Mouse (Mus musculus): ENCODE measurements around the gene Kirrel.
"Not testable (repeated sequence)": the region's sequence is repeated elsewhere in the genome, so short reads cannot be mapped to it uniquely, and the experiment has no call there.

The Kirrel gene

DNA sequence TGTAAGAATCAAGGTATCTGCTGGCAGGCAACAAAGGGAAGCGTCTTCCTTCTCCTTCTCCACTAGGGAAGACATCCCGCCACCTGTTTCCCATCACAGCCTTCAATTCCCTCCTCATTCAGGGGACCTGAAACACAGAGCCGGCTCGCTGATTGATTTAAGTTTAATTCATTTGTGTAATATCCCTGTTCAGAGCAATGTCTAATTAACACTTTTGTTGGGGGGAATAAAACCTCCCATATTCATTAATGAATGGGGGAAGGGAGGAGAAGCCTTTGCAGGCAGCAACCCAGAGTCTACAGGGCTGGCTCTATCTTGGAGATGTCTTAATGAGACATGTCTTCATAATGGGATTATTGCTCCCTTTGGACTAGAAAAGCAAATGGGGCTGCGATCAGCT lies 34.3 kb downstream of the Kirrel start:
- in situ Hi-C loops (cut with MboI, MseI): no loop called here

- in situ Hi-C loops (cut with MboI, MseI): no loop called here
These were observed 37.8 kb downstream of the Kirrel start for GRCm38 (mm10) chr3:87136782-87137181.

- in situ Hi-C loops (cut with MboI, MseI): no loop called here
These were observed 39.6 kb downstream of the Kirrel start for GRCm38 (mm10) chr3:87134951-87135350.

- in situ Hi-C loops (cut with MboI, MseI): no loop called here
These were observed 42.7 kb downstream of the Kirrel start for GRCm38 (mm10) chr3:87131694-87132347.

DNA sequence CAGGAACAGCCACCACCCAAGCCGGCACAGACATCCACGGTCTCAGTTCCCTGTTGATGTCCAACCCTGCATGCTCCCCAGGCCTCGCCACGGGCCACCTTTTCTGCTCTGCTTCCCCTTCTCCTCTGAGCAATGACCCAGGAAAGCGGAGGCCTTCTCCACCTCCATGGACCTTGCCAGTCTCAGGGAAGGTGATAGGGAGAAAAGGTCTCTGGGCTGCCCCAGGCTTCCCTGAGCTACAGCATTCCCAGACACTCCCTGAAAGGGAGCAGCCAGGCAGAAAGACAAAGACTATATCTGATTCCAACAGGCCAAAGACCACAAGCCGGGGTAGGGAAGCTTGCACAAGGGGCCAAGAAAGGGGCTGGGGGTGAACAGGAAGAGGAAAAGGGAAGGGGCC lies 43.6 kb downstream of the Kirrel start:
- in situ Hi-C loops (cut with MboI, MseI): no loop called here

GRCm38 (mm10) chr3:87123795-87124194 lies 50.8 kb downstream of the Kirrel start:
- in situ Hi-C loops (cut with MboI, MseI): no loop called here

DNA sequence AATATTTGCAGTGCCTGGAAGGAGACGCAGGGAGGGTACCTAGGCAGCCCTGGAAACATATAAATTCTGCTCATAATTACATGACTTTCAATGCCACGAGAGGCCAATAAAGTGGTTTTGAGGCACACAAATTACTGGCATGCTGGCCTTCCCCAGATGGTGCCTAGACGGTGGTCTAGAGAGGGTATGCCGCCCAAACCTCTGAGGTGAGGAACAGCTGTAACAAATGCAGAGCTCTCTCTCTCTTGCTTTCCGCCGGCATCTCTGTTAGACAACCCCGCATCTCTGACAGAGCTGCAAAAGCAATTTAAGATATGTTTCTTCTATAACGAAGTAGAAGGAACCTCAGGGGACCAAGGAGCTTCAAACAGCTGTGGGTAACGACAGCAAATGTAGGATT lies 56.3 kb downstream of the Kirrel start:
- in situ Hi-C loops (cut with MboI, MseI): no loop called here

GRCm38 (mm10) chr3:87117632-87118031 lies 56.9 kb downstream of the Kirrel start:
- in situ Hi-C loops (cut with MboI, MseI): no loop called here

DNA sequence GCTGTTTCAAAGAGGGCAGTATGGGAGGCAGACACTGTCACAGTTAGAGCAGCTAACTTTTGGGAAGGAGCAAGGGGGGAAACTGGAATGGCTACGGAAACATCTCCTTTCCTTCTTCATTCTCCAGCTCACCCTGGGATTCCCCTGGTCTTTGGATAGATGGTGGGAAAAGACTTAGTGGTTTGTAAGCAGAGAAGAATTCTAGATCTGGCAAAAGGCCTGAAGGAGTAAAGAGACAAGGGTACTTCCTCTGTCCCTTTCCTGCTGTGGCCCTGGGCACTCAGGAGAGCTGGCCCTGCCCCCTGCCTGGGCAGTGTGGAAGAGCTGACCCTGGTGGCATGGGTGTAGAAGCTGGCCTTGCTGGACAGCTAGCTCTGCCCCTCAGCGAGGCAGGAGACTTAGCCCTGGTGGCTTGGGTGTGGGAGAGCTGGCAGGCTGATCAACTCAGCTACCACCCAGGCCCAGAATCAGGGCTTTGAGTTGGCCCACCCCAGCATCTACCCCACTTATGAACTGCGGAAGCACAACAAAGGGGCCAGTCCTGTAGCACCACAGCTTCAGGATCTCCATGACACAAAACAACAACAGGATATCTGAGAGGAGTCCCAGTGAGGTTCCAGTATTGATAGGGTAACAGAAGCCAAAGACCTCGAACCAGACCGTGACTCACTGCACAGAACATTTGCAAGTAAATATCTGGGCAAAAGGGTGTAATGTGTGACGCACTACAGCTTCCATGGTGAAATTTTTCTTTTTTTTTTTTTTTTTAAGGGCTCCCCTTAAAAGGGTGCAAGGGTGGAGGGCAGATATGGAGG lies 58.6 kb downstream of the Kirrel start:
- in situ Hi-C loops (cut with MboI, MseI): no loop called here

DNA sequence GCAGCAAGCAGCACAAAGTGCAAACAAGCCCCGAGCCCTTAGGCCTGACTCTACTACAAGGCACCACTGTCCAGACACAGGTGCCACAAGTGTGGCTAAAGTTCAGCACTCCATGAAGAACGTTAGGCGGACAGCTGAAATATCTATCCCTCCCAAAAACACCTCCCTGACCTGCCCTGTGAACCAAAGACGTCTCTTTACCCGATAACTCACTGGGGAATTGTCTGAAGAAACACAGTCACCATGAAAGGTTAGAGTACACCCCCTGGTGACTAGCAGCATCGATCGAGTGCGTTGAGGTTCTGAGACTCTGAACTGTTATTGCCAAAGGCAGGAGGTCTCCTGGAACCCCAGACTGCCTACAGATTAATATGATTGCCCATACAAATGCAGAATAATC lies 59.3 kb downstream of the Kirrel start:
- in situ Hi-C loops (cut with MboI, MseI): no loop called here

DNA sequence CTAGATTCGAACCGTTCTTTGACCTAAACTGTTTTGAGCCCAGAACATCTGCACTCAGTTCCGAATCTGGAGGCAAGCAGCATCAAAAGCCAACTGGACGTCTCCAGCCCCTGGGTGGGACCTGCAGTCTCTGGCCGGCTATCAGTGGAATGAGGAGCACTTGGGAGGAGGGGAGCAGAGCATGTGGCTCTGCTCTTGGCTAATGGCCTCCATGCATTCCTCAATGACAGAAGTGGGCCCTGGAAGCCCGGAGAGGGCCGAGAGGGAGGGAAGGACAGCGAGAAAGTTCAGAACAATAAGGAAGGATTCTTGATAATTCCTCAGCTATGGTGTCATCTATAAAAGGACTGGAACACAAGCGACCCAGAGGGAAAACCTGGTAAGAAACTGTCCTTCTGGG lies 59.7 kb downstream of the Kirrel start:
- in situ Hi-C loops (cut with MboI, MseI): no loop called here

GRCm38 (mm10) chr3:87113881-87114280 lies 60.7 kb downstream of the Kirrel start:
- in situ Hi-C loops (cut with MboI, MseI): not testable (repeated sequence)

DNA sequence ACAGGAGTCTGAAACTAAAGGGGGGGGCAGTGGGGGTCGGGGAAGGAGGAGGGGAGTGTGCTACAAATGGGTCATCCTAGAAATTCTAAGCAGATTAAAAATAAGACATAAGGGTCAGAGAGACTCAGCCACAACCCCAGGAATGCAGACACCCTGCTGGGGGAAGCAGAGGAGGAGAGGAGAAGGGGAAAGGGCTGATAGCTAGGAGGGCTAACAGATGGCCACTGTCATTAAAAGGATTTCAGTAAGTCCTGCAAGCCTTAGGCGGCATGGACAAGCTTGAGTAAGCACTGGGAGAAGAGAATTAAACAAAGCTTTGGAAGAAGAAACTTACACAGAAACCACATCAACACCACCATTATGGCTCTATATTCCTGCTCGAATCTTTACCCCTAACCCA lies 62.3 kb downstream of the Kirrel start:
- in situ Hi-C loops (cut with MboI, MseI): no loop called here

- in situ Hi-C loops (cut with MboI, MseI): no loop called here
These were observed 69.7 kb downstream of the Kirrel start for GRCm38 (mm10) chr3:87104856-87105255.

DNA sequence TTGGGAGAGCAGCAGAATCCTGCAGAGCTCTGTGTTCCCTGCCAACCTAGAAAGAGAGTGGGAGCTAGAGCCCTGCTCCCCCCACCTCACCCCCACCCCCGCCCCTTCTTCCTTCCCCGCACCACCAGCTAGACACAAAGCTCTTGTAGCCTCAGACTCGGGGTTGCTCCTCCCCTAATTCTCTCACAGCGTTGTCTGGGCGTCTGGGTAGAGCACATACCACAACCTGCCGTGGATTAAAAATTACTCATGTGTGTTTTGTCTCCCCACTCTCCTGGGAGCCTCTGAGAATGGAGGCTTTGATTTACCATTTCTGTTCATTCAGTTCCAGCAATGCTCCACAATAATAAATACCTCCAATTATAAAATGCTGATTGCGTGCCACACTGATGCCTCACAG lies 72.2 kb downstream of the Kirrel start:
- in situ Hi-C loops (cut with MboI, MseI): no loop called here

DNA sequence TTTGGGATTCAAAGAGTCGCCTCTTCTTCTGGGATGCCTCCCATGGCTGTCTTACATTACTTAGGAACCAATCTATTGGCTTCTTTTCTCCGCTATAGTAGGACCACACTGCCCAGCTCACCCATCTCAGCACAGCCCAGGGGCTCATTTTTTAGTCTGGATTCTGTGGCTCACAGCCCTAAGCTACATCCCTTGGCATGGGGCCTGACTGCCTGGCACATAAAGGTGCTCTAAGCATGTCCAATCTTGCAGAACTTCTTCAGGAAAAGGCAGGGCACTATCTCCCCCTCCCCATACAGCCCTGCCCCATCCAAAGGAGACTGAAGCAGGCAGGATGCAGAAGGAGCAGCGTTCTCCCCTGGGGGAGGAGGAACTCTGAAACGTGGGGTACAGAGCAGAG lies 73.6 kb downstream of the Kirrel start:
- in situ Hi-C loops (cut with MboI, MseI): no loop called here

DNA sequence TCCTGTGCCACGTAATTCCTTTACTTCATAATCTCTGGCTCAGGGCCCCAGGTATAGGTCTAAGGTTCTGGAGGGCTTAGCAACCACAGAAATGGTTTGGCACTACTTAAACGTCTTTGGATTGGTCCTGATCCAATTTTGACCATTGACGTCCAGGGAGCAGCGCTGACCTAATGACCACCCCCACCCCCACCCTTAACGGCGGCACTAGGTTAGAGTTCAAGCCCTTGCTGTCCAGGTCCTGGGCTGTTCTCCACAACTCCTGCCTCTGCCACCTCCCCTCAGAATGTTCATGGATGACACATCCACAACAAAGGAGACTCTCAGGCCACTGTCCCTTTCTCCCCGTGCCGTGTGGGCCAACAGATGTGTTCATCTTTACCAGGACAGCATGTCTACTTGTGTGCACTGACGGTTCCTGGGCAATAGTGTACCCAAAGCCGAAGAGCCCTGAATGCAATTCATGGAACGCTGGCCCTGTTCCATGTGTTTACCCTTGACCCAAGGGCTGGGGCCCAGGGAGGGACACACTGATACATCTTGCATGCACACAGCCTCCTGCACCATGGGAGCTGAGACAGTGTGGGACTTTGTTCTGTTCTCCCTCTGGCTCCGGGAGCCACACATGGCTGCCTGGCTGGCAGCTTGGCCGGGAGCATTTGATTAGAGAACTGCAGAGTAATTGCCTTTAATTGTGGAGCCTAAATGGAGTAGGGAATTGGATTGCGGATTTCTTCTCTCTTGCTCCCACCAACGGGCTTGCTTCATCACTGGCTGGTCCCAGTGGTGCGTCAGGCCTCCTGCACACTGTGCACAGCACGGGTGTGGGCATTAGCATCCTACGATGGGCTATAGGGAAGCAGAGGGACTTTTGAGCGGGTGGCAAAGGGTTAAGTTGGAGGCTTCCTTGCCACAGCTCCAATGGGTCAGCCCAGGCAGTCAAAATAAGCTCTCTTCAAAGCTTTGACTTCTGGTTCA lies 76.3 kb downstream of the Kirrel start:
- in situ Hi-C loops (cut with MboI, MseI): loop anchor here in 1 of 2 experiments (10.0 kb wide), 1 partner anchor 1673 kb away; no protein-coding TSS in a partner anchor

- in situ Hi-C loops (cut with MboI, MseI): loop anchor here in 1 of 2 experiments (10.0 kb wide), 1 partner anchor 1672 kb away; no protein-coding TSS in a partner anchor
These were observed 77.3 kb downstream of the Kirrel start for GRCm38 (mm10) chr3:87097205-87097604.

DNA sequence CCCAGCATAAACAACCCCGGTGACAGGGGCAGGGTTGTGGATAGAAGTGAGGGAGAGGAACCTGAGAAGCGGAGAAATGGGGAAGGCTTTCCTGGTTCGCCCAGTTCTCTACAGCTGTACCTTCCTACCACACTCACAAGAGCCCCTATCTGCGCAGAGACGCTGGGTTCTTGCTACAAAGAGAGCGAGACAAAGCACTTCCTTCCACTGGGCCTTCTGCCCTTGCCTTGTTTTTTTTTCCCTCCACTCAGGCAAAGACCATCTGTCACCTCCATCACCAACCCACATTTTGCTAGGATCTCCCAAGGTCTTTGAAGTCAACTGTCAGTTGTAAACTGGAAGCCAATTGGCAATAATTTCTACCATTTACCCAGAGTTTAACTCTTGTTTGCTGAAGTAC lies 80.8 kb downstream of the Kirrel start:
- in situ Hi-C loops (cut with MboI, MseI): loop anchor here in 1 of 2 experiments (10.0 kb wide), 1 partner anchor 1669 kb away; no protein-coding TSS in a partner anchor

GRCm38 (mm10) chr3:87089694-87090565 lies 84.6 kb downstream of the Kirrel start:
- in situ Hi-C loops (cut with MboI, MseI): loop anchor here in 1 of 2 experiments (10.0 kb wide), 1 partner anchor 1665 kb away; no protein-coding TSS in a partner anchor

- in situ Hi-C loops (cut with MboI, MseI): no loop called here
These were observed 87.4 kb downstream of the Kirrel start for GRCm38 (mm10) chr3:87087146-87087545.
